In genomic region chr5:40750044-40750443, GRCm38 (mm10) we compare ENCODE assay signal across 17 mouse cellular contexts.
DNase-seq lines count a peak whose midpoint lies in the region; ATAC-seq and TF ChIP-seq lines count a peak whose summit lies in the region.
"Had no signal": no experiment of that assay in that cellular context is flagged by ENCODE, and none has a peak within 500 bp of the region (broad histone marks: within the 10 kb centered on the region; RNA-seq: fewer than 3 reads in every experiment).

No protein-coding gene starts in this region.

- WGBS in kidney, adult 2 months = 65% methylated on average over 1 of the region's 1 CpGs
- 79% methylated on average over 1 of the region's 1 CpGs for WGBS in midbrain, postnatal 0 days
- 77% methylated on average over 1 of the region's 1 CpGs for WGBS in midbrain, embryonic 13.5 days

- 0 out of 2 replicates have a peak, but pooled peaks have one; percentile 2 for TF ChIP-seq CTCF in kidney, adult 2 months (conservative IDR thresholded peaks at IDR 0.05; ENCODE audit: insufficient read depth, insufficient read length, low read depth, low read length)
- TF ChIP-seq CTCF in midbrain, postnatal 0 days (IDR thresholded peaks at IDR 0.05) = peak; percentile 40

- no peak for TF ChIP-seq POLR2A in kidney, adult 2 months (IDR thresholded peaks at IDR 0.05; ENCODE audit: low read depth, low read length)

- no peak overlapping the region for H3K27ac ChIP-seq in kidney, adult 2 months (ENCODE audit: insufficient read depth, low read depth, low read length)
- H3K27ac ChIP-seq in midbrain, postnatal 0 days (ENCODE audit: low read depth, low read length) = no peak overlapping the region
- H3K27ac ChIP-seq in midbrain, embryonic 13.5 days = no peak overlapping the region
- H3K27ac ChIP-seq: embryonic facial prominence, embryonic 15.5 days; kidney, embryonic 15.5 days; liver, embryonic 15.5 days; stomach, embryonic 15.5 days had no signal

- H3K4me1 ChIP-seq in kidney, adult 2 months (ENCODE audit: control insufficient read depth, insufficient read depth, low read length) = no peaks in the 10 kb centered on the region
- H3K4me1 ChIP-seq in midbrain, postnatal 0 days (ENCODE audit: insufficient read depth, low read length) = no peaks in the 10 kb centered on the region
- no peaks in the 10 kb centered on the region for H3K4me1 ChIP-seq in midbrain, embryonic 13.5 days (replicated peaks)
- H3K4me1 ChIP-seq: embryonic facial prominence, embryonic 15.5 days; kidney, embryonic 15.5 days; liver, embryonic 15.5 days; stomach, embryonic 15.5 days had no signal

- DNase-seq in frontal cortex, postnatal 36 days (ENCODE audit: low spot score in 2 of 2) = no peak
- no peak for DNase-seq in kidney, adult 2 months
- no peak for DNase-seq in kidney, postnatal 36 days
- no peak for DNase-seq in midbrain, postnatal 0 days (ENCODE audit: low spot score)
- no peak for DNase-seq in adrenal gland, postnatal 25 days
- DNase-seq: adrenal gland, adult 2 months; cerebellum, adult 18-20 months; heart, adult 11 months; lung, postnatal 14 days; right cerebral cortex, postnatal 14 days had no signal

- no peaks in the 10 kb centered on the region for H3K27me3 ChIP-seq in kidney, adult 2 months (replicated peaks; ENCODE audit: control insufficient read depth, insufficient read depth, low read length)
- no peaks in the 10 kb centered on the region for H3K27me3 ChIP-seq in midbrain, postnatal 0 days (ENCODE audit: insufficient read depth, low read length)
- no peaks in the 10 kb centered on the region for H3K27me3 ChIP-seq in midbrain, embryonic 13.5 days
- H3K27me3 ChIP-seq: embryonic facial prominence, embryonic 15.5 days; kidney, embryonic 15.5 days; liver, embryonic 15.5 days; stomach, embryonic 15.5 days had no signal

- H3K9me3 ChIP-seq in midbrain, postnatal 0 days (ENCODE audit: low read length) = no peaks in the 10 kb centered on the region
- H3K9me3 ChIP-seq in midbrain, embryonic 13.5 days = no peaks in the 10 kb centered on the region
- H3K9me3 ChIP-seq: embryonic facial prominence, embryonic 15.5 days; kidney, embryonic 15.5 days; liver, embryonic 15.5 days; stomach, embryonic 15.5 days had no signal

- ATAC-seq in frontal cortex, adult (ENCODE audit: low TSS enrichment) = peak; percentile 52; the same call in 1 of the 2 replicates
- no peak for ATAC-seq in midbrain, postnatal 0 days (ENCODE audit: low FRiP score)
- no peak for ATAC-seq in midbrain, embryonic 13.5 days
- ATAC-seq: hindbrain, embryonic 16.5 days had no signal

- no peaks in the 10 kb centered on the region for H3K36me3 ChIP-seq in kidney, adult 2 months (ENCODE audit: control insufficient read depth, insufficient read depth, low read length)
- no peaks in the 10 kb centered on the region for H3K36me3 ChIP-seq in midbrain, postnatal 0 days (ENCODE audit: insufficient read depth, low read length)
- no peaks in the 10 kb centered on the region for H3K36me3 ChIP-seq in midbrain, embryonic 13.5 days
- H3K36me3 ChIP-seq: embryonic facial prominence, embryonic 15.5 days; kidney, embryonic 15.5 days; liver, embryonic 15.5 days; stomach, embryonic 15.5 days had no signal

- no peak overlapping the region for H3K4me3 ChIP-seq in kidney, adult 2 months (ENCODE audit: insufficient read depth, low read depth, low read length)
- H3K4me3 ChIP-seq in midbrain, postnatal 0 days (ENCODE audit: low read depth, low read length) = no peak overlapping the region
- H3K4me3 ChIP-seq in midbrain, embryonic 13.5 days (replicated peaks) = no peak overlapping the region
- H3K4me3 ChIP-seq: embryonic facial prominence, embryonic 15.5 days; kidney, embryonic 15.5 days; liver, embryonic 15.5 days; stomach, embryonic 15.5 days had no signal

- no peak overlapping the region for H3K9ac ChIP-seq in midbrain, postnatal 0 days (replicated peaks; ENCODE audit: low read length, poor library complexity, severe bottlenecking)
- H3K9ac ChIP-seq in midbrain, embryonic 13.5 days (replicated peaks) = no peak overlapping the region
- H3K9ac ChIP-seq: embryonic facial prominence, embryonic 15.5 days; kidney, embryonic 15.5 days; liver, embryonic 15.5 days; stomach, embryonic 15.5 days had no signal

- no peak overlapping the region for H3K4me2 ChIP-seq in midbrain, postnatal 0 days (ENCODE audit: low read depth, low read length, poor library complexity, severe bottlenecking)
- H3K4me2 ChIP-seq in midbrain, embryonic 13.5 days (replicated peaks) = no peak overlapping the region
- H3K4me2 ChIP-seq: embryonic facial prominence, embryonic 15.5 days; kidney, embryonic 15.5 days; liver, embryonic 15.5 days; stomach, embryonic 15.5 days had no signal
